Mouse (Mus musculus) small intestine, adult 2 months (tissue): ENCODE data around the gene Tbc1d9. TPM values are rescaled to one million over a fixed set of nuclear protein-coding genes. Genes with fewer than 3 reads are reported as not detected.

Source experiments
- H3K27ac ChIP-seq: fragments of 200-500 bp; 2 replicates; pipeline ENCODE4 v1.5.1; 2012; ENCODE audit warnings: low read depth, low read length, control low read depth, inconsistent platforms; ENCODE audit not compliant: insufficient read depth
- H3K27me3 ChIP-seq: fragments of 200-500 bp; 2 replicates; pipeline ENCODE4 v1.6.1; 2012; ENCODE audit warnings: mild to moderate bottlenecking, moderate library complexity, low read length, inconsistent platforms; ENCODE audit not compliant: control insufficient read depth, insufficient read depth
- H3K36me3 ChIP-seq: fragments of 200-500 bp; 2 replicates; pipeline ENCODE4 v1.6.1; 2012; ENCODE audit warnings: mild to moderate bottlenecking, low read length, control low read depth, inconsistent platforms; ENCODE audit not compliant: control insufficient read depth, insufficient read depth
- H3K4me1 ChIP-seq: fragments of 200-500 bp; 2 replicates; pipeline ENCODE4 v1.6.1; 2012; ENCODE audit warnings: low read length, inconsistent platforms, mixed read lengths; ENCODE audit not compliant: control insufficient read depth, insufficient read depth, insufficient read length
- H3K4me3 ChIP-seq: fragments of 200-500 bp; 2 replicates; pipeline ENCODE4 v1.5.1; 2012; ENCODE audit warnings: low read depth, mild to moderate bottlenecking, control low read depth, inconsistent platforms, low read length, moderate library complexity
- CTCF ChIP-seq: fragments of 200-500 bp; IDR thresholded peaks from 2 replicates; pipeline ENCODE4 v1.5.1; 2012; ENCODE audit warnings: low read depth, mild to moderate bottlenecking, control low read depth, inconsistent platforms, low read length, moderate library complexity, mixed read lengths; ENCODE audit not compliant: insufficient replicate concordance, insufficient read length; ENCODE audit errors: extremely low read depth
- POLR2A ChIP-seq: fragments of 200-500 bp; IDR thresholded peaks from 2 replicates; pipeline ENCODE4 v1.6.1; 2012; ENCODE audit warnings: low read depth, mild to moderate bottlenecking, control low read depth, inconsistent platforms, low read length, moderate library complexity
- WGBS: fragments of 180-500 bp; shearing (Covaris S2); methylation state at CpG from one replicate; pipeline ENCODE4 v1.1.7; 2018; 5-methylcytosine and 5-hydroxymethylcytosine counted together
- polyA plus RNA-seq: library from polyadenylated mRNA; depleted of rRNA; stranded (reverse); fragments of >200 nt; gene quantifications from 2 replicates; pipeline ENCODE4 v1.2.3, GENCODE M21; 2012

The Tbc1d9 gene
- polyA plus RNA-seq, 1 experiment = 8.9 TPM

GRCm38 (mm10) chr8:83177317-83178195, 12.4 kb downstream of the Tbc1d9 start:
- peaks cover 9% of the 10 kb centered on the region; the same call in 1 of the 2 replicates for H3K4me1 ChIP-seq
- H3K36me3 ChIP-seq = no peaks in the 10 kb centered on the region
- TF ChIP-seq CTCF (no peak), POLR2A (no peak)
- H3K27ac ChIP-seq = peak overlapping the region; percentile 45; the same call in 1 of the 2 replicates
- no peaks in the 10 kb centered on the region for H3K27me3 ChIP-seq
- H3K4me3 ChIP-seq = no peak overlapping the region
- 34% methylated on average over 11 of the region's 11 CpGs for WGBS

GRCm38 (mm10) chr8:83178228-83178742, 13.1 kb downstream of the Tbc1d9 start:
- H3K27ac ChIP-seq = peak overlapping the region; percentile 45

GRCm38 (mm10) chr8:83181851-83182482, 16.8 kb downstream of the Tbc1d9 start:
- TF ChIP-seq POLR2A = no peak
- TF ChIP-seq CTCF = no peak
- H3K27ac ChIP-seq = no peak overlapping the region

More at GRCm38 (mm10) chr8:83178228-83178742, 13.1 kb downstream of the Tbc1d9 start:
- Histone ChIP-seq H3K4me1 (peaks cover 12% of the 10 kb centered on the region), H3K4me3 (no peak overlapping the region), H3K36me3 (no peaks in the 10 kb centered on the region), H3K27me3 (no peaks in the 10 kb centered on the region)
- no peak for TF ChIP-seq POLR2A
- TF ChIP-seq CTCF = peak; percentile 21; the same call in 1 of the 2 replicates
- 6% methylated on average over 9 of the region's 9 CpGs for WGBS

GRCm38 (mm10) chr8:83182784-83183183, 17.6 kb downstream of the Tbc1d9 start:
- no peak for TF ChIP-seq CTCF
- no peak for TF ChIP-seq POLR2A
- no peaks in the 10 kb centered on the region for H3K27me3 ChIP-seq
- no peak overlapping the region for H3K4me3 ChIP-seq
- no peaks in the 10 kb centered on the region for H3K36me3 ChIP-seq
- peak overlapping the region; percentile 16; the same call in 1 of the 2 replicates for H3K27ac ChIP-seq
- H3K4me1 ChIP-seq = peaks cover 11% of the 10 kb centered on the region
- 35% methylated on average over 5 of the region's 5 CpGs for WGBS

More at GRCm38 (mm10) chr8:83181851-83182482, 16.8 kb downstream of the Tbc1d9 start:
- 30% methylated on average over 6 of the region's 6 CpGs for WGBS
- no peak overlapping the region for H3K4me3 ChIP-seq
- H3K4me1 ChIP-seq = peaks cover 12% of the 10 kb centered on the region
- no peaks in the 10 kb centered on the region for H3K36me3 ChIP-seq
- no peaks in the 10 kb centered on the region for H3K27me3 ChIP-seq

GRCm38 (mm10) chr8:83186376-83186775, 21.2 kb downstream of the Tbc1d9 start:
- WGBS = 32% methylated on average over 6 of the region's 6 CpGs
- no peak overlapping the region for H3K27ac ChIP-seq
- no peak for TF ChIP-seq POLR2A

GRCm38 (mm10) chr8:83187363-83187962, 22.3 kb downstream of the Tbc1d9 start:
- Histone ChIP-seq H3K4me1 (peaks cover 13% of the 10 kb centered on the region), H3K4me3 (no peak overlapping the region), H3K27me3 (no peaks in the 10 kb centered on the region), H3K27ac (no peak overlapping the region), H3K36me3 (no peaks in the 10 kb centered on the region; the same call in 1 of the 2 replicates)
- TF ChIP-seq POLR2A (no peak), CTCF (no peak)
- WGBS = 95% methylated on average over 10 of the region's 10 CpGs

More at GRCm38 (mm10) chr8:83186376-83186775, 21.2 kb downstream of the Tbc1d9 start:
- peaks cover 13% of the 10 kb centered on the region for H3K4me1 ChIP-seq
- no peaks in the 10 kb centered on the region for H3K36me3 ChIP-seq
- no peak overlapping the region for H3K4me3 ChIP-seq
- no peaks in the 10 kb centered on the region for H3K27me3 ChIP-seq
